Mouse (Mus musculus): ENCODE results near the gene Slc41a3.

Gene Slc41a3

GRCm38 (mm10) chr6:90604533-90605297 lies at the start of gene Slc41a3:
Slc41a3 (plus strand) TSS chr6:90604725.
- DNase-seq: peak; percentile 96 to 97

- no peak for DNase-seq
Measured at GRCm38 (mm10) chr6:90556534-90557058, 47.9 kb upstream of the Slc41a3 start.

GRCm38 (mm10) chr6:90557077-90557476 lies 47.4 kb upstream of the Slc41a3 start:
- no peak for DNase-seq

- DNase-seq: no peak
Measured at GRCm38 (mm10) chr6:90557829-90558693, 46.5 kb upstream of the Slc41a3 start.

- no peak for DNase-seq
Measured at GRCm38 (mm10) chr6:90560390-90561058, 44.0 kb upstream of the Slc41a3 start.

GRCm38 (mm10) chr6:90561234-90561781 lies 43.2 kb upstream of the Slc41a3 start:
- DNase-seq: peak; percentile 21 to 46

GRCm38 (mm10) chr6:90564240-90564639 lies 40.3 kb upstream of the Slc41a3 start:
- DNase-seq: no peak

- no peak for DNase-seq
Measured at GRCm38 (mm10) chr6:90565357-90566215, 38.9 kb upstream of the Slc41a3 start.

GRCm38 (mm10) chr6:90567486-90567885 lies 37.0 kb upstream of the Slc41a3 start:
- DNase-seq: no peak

- DNase-seq: no peak
Measured at GRCm38 (mm10) chr6:90567928-90568327, 36.6 kb upstream of the Slc41a3 start.

GRCm38 (mm10) chr6:90568721-90569120 lies 35.8 kb upstream of the Slc41a3 start:
- peak; percentile 56 for DNase-seq

GRCm38 (mm10) chr6:90569736-90570383 lies 34.7 kb upstream of the Slc41a3 start:
- DNase-seq: no peak

GRCm38 (mm10) chr6:90570392-90570791 lies 34.1 kb upstream of the Slc41a3 start:
- DNase-seq: peak; percentile 53 to 69

- DNase-seq: peak; percentile 92
Measured at GRCm38 (mm10) chr6:90575261-90575715, 29.2 kb upstream of the Slc41a3 start.

- DNase-seq: no peak
Measured at GRCm38 (mm10) chr6:90578174-90578573, 26.4 kb upstream of the Slc41a3 start.

GRCm38 (mm10) chr6:90582331-90582730 lies 22.2 kb upstream of the Slc41a3 start:
- DNase-seq: no peak

GRCm38 (mm10) chr6:90588113-90588512 lies 16.4 kb upstream of the Slc41a3 start:
- no peak for DNase-seq

- no peak for DNase-seq
Measured at GRCm38 (mm10) chr6:90590707-90591106, 13.8 kb upstream of the Slc41a3 start.

GRCm38 (mm10) chr6:90594972-90595371 lies 9.6 kb upstream of the Slc41a3 start:
- DNase-seq: no peak

GRCm38 (mm10) chr6:90597060-90597459 lies 7.5 kb upstream of the Slc41a3 start:
- no peak for DNase-seq

- peak; percentile 29 to 44 for DNase-seq
Measured at GRCm38 (mm10) chr6:90597592-90597991, 6.9 kb upstream of the Slc41a3 start.
